Mouse (Mus musculus) kidney, adult 11 months (tissue): ENCODE data around the gene Evi5.

Experiments used
- DNase-seq: peaks from one replicate; pipeline ENCODE4 v3.0.0; 2022

Gene Evi5

DNA sequence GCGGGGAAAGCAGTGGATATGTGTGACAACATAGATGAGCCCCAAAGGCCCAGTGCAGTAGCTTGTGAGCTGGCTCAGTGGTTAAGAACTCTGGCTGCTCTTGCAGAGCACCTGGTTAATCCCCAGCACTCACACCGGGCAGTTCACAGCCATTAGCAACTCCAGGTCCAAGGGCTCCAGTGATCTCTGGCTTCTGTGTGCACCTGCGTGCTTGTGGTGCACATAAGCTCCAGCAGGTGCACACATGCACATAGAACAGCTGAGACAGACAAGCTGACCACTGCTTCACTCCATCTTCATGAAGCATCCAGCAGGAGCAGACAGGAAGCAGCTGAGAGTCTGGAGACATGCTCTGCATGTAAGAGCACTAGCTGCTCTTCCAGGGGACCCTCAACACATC, 136.6 kb downstream of the Evi5 start:
- DNase-seq: no peak

DNA sequence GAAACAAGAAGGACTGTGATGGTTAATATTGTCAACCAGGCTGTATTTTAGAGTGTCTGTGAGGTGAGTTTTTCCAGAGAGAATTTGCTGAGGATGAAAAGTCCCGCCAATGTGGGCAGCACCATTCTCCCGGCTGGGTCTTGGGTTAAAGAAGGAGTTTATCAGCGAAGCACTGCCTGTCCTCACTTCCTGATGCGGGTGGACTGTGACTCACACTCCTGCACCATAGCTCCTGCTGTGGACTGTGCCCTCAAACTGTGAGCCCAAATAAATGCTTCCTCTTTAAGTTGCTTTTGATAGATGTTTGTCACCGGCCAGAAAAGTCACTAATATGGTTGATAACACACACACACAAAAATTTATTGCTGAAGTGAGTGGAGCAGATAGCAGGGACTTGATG, 138.7 kb downstream of the Evi5 start:
- no peak for DNase-seq

DNA sequence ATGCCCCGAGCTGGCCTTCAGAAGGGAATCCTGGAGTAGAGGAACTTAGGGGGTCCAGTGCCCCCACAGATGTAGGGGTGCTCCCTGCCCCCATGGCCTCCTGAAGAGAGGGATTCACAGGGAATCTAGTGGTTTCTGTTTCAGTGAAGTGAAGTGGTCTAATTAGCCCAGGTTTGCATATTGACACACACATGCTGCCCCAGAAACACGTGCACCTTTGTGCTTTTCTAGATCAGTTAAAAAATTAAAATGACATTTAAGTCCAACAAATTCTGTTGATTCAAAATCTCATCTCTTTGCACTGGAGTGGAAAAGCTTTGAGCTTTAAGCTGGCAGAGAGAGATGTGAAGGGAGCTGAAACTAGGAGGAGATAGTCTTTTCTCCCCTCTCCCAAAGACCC, 143.1 kb downstream of the Evi5 start:
- DNase-seq: no peak

DNA sequence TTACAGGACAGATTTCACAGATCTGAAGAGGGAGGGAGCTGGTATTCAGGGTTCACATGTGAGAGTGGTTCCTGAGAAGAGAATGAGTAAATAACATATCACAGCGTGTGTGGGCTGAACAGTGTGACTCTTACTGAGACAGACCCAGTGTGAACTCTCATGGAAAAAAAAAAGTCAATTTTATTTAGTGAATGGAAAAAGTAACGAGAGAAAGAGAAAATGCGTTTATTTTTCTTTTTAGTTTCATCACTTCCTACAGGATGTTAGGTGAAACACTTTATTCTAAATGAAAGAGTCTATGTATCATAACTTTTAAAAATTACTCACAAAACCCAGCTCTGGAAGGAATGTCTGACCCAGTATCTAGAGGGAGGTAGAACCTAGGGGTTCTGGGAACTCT, 143.5 kb downstream of the Evi5 start:
- no peak for DNase-seq

DNA sequence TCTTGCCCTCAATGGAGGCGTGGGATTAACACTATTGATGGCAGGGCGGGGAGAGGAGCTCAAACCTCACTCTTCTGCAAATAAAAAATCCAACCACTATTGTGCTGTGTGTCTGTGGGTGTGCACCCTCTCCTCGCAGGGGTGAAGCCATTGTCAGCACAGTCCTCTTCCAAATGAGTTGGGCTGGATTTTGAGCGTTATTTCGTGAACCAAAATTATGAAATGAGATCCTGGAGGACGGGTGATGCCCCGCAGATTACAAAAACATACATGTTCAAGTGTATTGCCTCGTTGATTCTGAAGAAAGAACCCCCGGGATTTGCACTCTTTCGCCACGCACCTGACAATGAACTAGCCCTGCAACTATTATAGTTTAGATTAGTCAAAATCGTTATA, 147.9 kb downstream of the Evi5 start:
- DNase-seq: no peak

DNA sequence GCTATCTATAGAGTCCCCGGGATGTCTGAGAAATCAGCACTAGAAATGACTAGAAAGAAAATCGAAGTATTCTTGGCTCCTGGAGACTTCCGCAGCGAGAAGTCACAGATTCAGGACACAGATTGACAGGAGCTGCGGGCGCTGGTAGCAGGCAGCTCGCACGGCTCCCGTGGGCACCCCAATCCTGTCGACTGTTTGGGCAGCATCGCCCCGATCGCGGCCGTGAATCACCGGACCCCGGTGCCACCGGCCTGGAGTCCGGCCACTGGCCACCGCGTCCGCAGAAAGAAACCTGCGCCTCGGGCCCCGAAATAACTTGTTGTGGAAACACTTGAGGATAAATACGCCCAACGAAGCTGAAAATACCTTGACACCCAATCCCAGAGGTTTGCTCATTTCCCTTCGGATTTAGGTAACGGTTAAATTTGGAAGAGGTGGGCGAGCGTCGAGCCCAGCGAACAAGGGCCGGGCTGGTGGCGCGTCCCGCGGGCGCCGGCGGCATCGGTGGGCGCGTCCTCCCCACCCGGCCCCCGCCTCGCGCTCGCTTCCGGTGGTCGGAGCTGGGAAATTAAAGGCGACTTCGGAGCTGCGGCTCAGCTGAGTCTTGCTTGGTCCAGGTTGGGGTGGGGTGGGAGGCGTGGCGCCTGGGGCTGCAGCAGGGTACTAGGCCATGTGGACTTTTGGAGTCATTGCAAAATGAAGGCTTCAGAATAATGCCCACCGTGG, 148.5 kb downstream of the Evi5 start:
- no peak for DNase-seq

DNA sequence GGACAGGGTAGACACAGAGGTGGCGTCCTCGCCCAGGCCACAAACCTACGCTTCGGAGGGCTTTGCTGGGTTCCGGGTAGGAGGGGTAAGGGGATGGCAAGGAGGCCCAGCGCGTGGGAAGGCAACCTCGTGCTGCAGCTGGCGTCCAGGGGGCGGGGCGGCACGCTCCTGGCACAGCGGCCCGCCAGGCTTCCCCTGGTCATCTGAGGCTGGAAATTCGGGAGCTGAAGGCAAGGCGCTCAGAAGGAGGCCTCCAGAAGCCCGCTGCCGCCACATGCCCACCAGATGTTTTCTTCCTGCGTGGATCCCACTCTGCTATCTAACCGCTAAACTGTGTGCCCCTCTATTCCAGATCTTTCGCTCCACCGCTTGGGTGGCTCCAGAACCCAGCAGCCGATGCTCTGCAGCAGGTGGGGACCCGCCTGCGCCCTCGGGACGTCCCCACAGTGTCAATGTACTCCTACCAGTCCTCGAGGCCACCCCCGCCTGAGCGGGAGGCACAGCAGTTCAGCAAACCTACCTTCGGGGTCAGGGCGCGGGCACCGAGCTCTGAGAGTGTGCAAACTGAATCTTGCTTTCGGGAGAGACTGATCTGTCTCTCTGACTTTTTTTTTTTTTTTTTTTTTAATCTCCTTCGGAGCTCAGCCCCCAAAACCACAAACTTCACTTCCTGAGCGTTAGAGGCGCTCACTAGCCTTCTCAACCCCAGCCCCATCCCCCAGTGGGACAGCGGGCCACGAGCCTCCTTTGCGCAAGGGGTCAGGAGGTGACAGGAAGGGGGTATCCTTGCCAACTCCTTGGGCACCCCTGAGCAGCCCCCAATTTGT, 149.3 kb downstream of the Evi5 start, which contains the start of gene Gfi1:
Gfi1 (minus strand) TSS at position 602 of the 827 bp plus-strand sequence.
- DNase-seq: no peak

DNA sequence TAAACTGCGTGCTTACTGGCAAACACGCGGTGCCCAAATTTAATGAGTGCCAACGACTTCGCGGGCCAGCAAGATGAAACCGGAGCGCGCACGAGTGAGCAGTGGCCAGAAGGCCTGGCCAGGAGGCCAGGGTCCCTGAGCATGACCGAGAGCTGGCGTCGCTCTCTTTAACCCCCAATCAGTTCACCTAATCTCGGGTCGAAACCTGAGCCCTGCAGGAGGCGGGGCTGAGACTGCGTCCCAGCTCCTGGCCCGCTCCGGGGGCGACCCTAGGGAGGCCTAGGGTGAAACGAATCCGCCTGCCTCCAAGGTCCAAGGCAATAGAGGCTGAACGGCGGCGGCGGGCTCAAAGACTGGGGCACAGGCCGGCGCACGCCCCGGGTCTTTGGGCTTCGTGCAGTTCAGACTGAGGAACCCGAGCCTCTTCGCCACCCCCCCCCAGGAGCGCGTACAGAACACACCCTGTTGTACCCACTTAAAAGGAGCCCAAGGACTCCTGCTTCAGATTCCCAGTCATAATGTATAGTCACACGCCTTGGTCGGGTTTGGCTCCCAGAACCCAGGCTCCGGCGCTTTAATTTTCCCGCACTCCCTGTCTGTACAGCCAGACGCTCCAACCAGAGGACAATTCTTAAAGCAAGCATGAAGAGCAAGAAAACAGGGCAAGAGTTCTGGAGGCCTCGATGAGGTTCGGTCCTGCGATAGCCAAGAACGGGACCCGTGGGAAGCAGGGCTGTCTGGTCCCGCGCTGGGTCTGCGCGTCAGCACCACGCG, 150.1 kb downstream of the Evi5 start:
- no peak for DNase-seq

DNA sequence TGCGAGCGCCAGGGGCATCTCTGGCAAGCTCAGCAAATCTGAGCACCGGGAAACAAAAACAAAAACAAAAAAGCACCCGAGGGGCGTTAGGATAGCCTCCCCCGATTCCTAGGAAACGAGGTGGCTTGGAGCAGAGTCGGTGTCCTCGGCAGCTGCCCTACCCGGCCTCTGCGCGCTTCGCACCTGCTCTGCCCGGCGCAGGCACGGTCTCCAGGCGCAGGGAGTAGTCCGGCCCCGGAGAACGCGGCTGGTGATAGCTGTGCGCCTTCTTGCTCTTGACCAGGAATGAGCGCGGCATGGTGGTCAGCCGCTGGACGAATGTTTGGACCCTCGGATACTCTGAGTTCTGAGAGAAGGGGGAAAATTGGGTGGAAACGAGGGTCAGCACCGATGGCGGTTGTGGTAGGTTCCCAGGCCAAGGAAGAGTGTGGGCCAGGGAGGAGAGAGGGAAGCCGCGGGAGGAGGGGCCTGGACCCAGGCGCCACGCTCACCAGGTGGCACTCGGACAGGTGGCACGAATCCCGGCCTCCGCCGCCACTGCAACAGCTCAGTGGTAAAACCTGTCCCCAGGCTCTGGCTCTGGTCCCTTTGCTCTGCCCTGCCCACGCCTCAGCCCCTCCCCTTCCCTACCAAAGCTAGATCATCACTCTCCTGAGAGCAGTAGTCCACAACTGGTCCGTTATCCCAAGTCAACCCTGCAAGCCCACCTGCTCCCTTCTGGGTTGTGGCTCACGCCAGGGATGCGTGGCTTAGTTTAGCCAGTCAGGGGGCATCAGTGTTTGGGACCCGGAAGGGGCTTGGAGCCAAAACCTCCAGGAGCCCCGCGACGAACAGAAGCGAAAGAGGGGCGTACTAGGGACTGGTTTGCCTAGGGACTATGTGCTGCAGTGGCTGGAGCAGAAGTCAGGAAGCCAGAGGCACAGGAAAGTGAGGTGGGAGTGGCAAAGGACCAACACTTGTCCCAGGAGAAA, 151.1 kb downstream of the Evi5 start:
- DNase-seq: no peak

DNA sequence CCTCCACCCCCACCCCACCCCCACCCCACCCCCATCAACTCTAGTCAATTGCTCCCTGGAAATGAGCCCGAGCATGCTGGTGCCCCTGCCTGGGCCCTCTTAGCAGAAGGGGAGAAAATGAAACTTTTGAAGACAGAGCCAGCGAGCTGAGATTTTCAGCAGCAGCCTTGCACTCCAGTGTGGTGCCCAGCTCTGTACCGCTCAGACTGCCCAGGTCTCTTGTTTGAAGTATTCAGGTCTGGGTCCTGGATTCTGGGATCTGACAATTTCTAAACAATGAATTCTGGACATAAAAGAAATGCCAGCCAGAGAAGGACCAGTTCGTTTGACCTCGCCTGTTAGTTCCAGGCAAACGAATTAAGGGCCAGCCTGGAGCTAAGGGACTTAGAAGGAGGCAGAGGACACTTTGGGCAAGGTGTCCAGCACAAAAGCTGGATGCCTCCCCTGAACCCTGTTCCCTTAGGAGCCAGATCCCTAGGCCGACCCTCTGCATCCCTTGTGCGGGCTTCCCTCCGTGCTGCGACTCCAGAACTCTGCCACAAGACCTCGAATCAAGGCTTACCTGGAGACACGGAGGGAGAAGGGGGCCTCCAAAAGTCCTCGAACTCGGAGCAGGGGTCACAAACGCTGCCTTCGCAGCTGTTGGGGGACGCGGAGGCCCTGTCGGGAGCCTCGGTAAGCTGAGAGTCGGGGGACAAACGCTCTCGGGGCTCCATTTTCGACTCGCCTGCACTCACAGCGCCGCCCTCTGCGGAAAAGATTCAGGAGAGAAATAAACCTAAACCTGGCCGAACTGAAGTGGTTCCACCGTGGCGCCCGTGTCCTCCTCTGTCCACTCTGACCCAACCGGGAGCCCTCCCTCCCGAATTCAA, 152.0 kb downstream of the Evi5 start:
- no peak for DNase-seq

DNA sequence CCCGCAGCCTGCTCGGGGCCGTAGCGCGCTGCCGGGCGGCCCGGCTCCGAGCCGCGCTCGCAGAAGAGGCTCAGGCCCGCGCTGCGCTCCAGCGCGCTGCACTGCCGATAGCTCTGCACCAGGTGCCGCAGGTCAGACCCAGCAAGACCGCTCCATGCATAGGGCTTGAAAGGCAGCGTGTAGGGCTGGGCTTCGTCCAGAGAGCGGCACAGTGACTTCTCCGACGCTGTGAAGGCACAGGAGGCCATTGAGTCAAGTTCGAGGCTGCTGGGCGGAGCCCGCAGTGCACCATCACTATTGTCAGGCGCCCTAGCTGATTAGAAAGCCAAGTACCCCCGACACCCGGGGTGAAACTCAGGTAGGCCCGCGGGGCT, 153.3 kb downstream of the Evi5 start:
- DNase-seq: no peak

DNA sequence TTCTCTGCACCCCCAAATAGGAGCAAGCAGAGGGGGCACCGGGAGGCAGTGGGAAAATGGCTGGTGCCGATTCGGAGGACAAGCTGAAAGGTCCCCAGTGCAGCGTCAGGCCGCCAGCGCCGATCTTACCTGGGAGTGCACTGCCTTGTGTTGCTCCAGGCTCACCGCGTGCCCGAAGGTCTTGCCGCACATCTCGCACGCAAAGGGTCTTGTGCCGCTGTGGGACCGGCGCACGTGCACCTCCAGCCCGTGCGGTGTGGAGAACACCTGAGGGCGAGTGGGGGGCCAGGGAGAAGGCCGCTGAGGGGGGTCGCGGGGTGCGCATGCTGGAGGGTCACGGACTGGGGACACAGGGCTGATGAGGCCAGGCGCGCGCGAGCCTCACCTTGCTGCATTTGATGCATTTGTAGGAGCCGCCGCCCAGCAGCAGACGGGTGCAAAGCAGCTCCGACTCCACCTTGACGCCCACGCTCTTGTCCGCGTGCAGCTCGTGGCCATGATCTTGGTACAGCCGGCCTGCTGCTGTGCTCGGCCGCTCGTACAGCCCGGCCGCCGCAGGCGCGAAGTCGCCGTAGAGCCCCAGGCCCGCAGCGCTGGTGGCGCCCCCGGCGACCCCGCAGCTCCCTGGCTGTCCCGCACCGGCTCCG, 153.8 kb downstream of the Evi5 start:
- DNase-seq: no peak

DNA sequence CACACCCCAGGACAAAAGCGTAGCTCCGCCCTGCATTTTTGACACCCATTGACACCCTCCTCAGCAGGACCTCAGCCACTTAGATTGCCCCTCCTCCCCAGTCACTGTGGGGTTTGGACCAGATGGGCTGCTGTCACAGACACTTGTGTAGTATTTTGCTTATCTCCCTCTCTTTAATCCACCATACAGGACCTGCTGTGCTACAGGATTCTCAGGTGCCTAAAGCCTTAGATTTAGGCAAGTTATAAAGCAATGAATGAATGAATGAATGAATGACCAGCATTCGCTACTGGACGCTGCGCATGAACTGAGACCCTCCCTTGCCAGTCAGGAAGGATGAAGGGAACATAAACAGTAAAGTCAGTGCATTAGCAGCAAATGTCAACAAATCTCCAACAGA, 154.4 kb downstream of the Evi5 start:
- DNase-seq: no peak

DNA sequence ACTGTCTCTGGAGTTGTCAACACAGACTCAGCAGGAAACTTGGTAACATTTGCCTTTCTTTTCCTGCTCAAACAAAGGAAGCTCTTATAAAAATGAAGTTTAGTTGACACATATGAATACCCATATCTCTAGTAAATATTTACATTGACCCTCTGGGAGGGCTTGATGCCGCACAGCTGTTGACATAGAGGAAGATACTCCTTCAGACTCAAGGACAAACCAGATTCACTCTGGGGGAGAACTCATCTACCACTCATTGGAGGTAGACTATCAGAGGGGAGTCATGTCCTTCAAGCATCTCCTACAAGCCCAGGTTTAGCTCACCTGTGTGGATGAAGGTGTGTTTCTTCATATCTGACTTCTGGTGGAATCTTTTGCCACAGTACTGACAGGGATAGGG, 155.1 kb downstream of the Evi5 start:
- DNase-seq: no peak

DNA sequence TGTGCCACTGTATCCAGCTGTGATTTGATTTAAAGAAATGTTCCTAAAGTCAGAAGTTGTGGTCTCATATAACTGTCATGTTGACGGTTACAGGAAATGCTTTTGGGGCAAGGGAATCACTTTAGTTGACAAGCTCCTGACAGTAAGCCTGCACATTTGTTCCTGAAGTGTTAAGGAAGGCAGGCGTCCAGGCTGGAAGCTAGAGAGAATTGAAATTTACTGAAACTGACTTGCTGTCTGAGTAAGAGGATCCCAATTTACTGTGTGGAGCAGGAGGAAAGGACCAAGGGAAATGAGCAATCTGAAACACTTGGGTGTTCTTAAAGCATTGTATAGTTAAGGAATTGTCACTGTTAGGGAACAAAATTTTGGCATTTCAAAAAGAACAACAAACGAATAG, 155.7 kb downstream of the Evi5 start:
- no peak for DNase-seq

DNA sequence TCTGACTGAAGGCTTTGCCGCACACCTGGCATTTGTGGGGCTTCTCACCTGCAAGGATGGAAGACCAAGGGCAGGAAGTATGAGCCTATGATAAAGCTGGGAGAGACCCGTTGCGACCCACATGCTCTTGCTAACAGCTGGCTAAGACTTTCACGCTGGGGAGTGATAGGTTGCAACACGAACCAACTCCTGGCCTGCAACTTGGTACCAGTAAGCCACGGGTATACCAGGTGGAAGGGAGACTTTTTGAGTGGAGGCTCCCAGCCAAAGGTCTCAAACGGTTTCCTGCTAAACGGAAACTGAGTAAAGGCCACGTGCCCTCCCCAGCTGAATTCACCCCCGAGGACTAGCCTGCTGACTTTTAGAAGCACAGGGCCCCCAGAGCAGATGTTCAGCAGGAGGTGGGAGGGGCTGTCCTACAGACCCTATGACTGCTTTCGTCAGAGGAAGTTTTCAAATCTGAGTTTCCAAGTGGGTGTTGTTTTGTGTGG, 157.0 kb downstream of the Evi5 start:
- no peak for DNase-seq

DNA sequence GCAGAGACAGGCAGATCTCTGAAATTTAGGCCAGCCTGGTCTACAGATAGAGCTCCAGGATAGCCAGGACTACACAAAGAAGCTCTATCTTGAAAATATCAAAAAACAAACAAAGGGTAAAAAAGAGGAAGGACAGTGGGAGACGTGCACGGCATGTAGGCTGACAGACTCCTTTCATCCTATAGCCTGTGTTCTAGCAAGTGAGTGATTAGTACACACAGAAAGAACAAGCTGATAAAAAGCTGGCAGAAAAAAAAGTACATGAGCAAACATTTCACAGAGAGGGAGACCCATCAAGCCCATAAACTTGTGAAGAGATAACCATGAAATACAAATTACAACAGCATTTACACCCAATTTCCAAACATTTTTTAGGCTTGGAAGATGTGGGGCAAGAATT, 163.2 kb downstream of the Evi5 start:
- DNase-seq: no peak

DNA sequence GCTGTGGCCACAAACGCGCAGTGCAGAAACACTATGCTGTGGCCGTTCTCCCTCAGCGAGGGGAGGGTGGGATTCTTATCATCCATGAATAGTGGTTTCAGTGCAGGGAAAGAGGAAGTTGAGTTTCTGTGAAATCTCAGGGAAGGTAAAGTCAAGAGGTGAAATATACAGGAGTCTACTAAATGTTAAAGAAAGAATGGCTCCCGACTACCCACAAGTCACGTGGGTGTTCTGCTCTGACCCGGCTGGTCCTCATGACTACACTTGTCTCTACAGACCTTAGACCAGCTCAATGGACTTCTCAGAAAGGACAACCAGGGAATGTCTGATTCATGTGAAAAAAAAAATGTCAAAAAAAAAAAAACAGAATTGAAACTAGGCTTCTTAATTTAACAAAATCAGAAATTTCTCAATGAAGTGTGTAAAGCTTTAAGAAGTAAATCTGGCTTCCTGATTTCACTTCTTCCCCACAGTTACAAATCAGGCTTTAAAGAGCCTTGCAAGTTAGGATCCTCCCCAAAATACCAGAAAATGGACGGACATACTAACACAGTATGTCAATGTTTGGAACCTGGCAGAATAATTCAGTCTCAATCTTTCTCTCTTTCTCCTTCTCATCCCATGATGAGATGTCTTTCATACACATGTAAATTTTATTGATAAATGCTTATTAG, 166.6 kb downstream of the Evi5 start:
- no peak for DNase-seq

DNA sequence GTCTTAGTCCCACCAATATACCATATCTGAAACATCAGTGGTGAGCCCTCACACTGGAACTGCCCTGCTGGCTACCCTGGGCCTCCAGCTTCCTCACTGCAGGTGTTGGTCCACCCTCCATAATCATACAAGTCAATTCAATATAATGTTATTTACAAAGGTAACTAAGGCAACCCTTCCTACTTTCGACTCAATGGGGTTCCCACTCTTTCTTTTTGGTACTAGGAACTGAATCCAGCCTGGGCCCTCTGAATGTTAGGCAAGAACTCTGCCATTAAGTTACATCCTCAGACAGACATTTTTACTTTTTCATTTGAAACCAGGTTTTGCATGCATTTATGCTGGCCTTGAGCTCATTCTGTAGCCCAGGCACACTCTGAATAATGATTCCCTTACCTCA, 168.6 kb downstream of the Evi5 start:
- DNase-seq: no peak

DNA sequence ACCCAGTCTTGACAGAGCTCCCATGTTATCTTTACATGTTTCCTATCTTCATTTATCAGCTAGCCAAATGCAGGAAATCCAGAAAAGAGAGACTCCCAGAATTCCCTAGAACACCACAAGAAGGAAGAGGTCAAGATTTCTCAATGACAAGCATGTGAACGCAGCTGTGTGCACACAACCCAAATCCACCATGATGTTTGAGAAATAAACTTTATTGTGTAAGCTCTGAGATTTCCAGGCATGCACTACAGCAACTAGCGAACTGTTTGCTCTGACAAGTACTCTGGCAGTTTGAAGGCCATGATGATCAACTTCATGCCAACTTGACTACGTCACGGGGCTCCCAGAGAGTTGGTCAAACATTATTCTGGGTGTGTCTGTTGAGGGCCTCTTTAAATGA, 169.2 kb downstream of the Evi5 start:
- DNase-seq: no peak
